Mouse (Mus musculus) urinary bladder, adult 18-20 months (tissue): ENCODE measurements around the gene Clns1a.

ENCODE experiments used
- DNase-seq, 2 experiments: peaks; one replicate each; pipeline ENCODE4 v3.0.0; 2022; ENCODE audit warnings: low spot score in 2 of 2, mixed read lengths in 2 of 2

Gene Clns1a

DNA sequence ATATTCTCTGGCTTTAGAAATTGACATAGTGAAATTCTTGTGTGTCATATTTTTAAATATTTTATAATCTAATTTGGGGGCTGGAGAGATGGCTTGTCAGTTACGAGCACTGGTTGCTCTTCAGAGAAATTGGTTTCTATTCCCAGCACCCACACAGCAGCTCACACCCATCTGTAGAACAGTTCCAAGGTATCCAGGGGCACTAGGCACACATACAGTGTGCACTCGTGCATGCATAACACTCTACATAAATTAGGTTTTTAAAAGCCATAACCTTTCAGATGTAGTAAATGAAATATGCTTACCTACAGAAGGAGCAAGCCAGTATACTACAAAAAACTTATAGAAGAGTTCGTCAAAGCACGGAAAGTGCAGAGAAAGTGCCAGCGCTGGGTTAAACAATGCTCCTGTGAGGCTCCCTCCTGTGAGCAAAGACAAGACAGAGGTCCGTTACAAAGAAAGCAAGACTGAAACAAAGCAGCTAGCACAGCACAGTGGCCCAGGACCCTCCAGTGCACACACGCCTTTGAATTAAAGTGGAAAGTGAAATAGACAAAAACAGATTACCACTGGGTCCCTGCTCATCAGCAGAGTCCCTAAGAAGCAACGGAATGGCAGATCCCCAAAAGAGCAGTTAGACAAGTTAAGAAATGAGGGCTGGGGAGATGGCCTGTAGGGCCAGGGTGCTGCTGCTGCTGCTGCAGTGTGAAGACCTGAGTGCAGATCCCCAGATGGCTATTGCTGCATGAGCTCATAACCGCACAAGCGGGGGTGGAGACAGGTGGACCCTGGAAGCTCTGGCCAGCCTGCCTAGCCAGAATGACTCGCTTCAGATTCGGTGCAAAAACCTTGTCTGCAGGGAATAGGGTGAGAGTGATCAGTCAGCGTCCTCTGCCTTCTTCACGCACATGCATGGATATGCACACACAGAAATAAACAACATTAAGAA, 32.5 kb downstream of the Clns1a start:
- DNase-seq: no peak

DNA sequence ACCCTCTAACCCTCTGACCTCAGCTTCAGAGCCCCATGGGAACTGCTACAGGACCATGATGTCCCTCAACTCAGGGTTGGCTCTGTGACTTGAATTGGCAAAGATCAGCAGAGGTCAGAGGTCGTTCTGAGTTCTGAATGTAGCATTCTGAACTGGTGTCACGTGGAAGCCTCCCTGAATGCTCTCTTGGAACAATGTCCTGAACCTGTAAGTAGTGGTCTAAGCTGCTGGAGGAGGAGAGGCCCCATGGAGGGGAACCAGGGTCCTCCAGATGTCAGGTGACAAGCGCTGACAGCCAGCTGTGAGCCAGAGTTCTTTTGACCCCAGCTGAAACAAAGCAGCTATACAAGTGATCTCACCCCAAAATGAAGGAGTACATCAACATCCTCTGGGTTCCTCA, 34.0 kb downstream of the Clns1a start:
- DNase-seq: no peak

DNA sequence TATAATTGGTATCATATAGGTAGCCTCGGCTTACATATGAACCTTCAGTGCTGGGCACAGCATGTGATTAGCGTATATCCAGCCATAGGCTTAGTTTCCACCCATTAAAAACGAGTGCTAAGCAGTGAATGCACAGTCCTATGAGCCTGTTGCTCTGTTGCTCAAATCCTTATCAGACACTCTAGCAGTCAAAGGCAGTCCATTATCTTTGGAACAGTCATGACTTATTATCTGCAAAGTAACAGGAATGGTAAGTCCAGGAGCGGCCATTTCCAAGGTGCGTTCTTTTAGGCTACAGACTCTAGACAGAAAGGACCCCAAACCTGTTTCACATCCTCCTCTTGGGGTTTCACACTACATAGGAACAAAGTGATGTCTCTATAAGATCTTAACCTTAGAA, 37.2 kb downstream of the Clns1a start:
- no peak for DNase-seq

DNA sequence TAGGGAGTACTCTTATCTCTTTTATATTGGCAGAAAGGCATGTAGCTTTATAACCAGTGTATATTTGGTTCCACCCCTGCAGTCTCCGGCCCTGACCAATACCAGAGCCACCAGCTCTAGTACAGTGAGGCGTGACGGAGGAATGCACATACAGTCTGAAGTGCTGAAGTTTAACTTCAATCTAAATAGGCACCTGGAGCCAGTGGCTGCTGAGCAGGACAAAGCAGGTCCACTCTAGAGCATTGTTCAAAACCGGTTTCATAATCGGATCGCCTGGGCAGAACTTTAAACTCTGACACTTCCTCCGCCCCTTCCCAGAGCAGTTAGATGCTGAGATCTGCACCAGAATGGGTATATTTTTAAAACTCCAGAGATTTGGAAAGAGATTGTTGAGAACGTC, 38.6 kb downstream of the Clns1a start:
- DNase-seq: no peak

DNA sequence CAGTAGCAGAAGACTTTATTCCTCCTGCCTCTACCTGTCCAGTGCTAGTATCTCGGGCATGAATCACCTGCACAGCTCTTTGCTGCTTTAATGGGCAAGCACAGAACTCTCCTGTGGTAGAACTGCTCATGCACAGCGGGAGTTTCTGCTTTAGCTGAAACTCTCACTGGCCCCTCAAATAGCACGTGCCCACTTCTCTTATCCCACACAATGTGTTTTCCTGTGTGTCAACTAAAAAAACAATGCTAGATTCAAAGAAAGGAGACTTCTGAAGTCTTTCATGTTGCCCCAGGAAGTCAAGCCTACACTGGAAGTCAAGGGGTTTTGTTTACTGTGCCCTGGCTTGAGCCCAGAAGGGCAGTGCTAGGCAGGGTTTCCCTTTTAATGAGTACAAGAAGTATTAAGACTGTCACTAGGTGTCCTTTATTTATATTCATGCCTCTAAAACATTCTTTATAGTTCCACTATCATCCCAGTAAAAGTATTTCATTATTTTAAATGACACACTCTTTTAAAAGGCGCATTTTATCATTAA, 39.5 kb downstream of the Clns1a start:
- DNase-seq: no peak

DNA sequence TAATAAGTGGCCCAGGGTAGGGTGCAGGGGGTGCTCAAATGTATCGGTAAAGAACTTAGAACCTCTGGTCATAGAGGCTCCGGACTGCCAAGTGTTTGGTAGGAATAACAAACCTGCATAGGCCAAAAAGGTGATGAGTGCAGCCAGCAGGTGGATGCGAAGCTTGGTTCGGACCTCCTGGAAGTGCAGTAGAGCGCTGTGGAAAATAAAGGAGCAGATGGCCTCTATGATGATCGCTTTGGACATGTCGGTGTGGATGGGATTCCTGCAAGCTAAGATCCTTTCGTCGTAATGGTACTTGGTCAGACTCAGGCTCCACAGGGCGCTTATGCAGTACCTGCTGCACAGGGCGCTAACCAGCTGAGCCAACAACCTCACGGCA, 40.8 kb downstream of the Clns1a start:
- no peak for DNase-seq

DNA sequence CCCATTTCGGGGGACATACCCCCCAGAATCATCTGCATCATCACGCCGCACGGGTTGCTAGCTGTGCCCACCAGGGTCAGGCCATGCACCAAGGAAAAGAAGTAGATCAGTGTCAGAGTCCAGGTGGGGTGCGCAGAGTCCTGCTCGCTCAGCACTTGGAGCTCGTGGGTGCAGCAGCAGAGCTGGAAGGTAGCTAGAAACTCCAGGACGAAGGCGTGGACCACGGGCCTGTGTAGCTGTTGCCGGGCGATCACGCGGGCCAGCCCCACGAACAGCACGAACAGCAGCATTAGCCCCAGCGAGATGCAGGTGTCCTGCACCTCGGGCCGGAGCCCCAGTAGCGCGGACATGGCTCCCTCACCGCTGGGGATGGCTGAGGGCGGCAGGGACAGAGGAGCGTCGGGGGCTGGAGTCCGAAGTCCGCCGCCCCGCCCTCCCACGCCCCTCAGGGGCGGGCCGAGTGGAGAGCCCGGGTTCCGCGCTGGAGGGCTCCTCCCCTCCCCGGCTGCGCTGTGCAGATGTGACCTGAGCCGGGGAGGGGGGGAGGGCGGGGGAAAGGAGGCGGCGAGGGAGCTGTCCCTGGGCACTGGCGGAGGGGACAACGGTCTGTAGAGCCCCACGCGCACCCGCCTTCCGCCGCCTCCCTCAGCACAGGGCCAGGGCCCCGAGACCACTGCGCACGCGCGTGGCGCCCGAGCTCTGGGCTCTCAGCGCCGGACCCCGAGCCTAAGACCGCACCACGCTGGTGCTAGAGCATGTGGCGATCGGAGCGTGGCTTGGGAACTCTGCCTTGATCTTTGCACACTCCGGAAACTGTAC, 41.4 kb downstream of the Clns1a start, which contains the start of gene Aqp11:
Aqp11 (minus strand) TSS at position 652 of the 819 bp plus-strand sequence.
- DNase-seq: peak; percentile 74 to 84

DNA sequence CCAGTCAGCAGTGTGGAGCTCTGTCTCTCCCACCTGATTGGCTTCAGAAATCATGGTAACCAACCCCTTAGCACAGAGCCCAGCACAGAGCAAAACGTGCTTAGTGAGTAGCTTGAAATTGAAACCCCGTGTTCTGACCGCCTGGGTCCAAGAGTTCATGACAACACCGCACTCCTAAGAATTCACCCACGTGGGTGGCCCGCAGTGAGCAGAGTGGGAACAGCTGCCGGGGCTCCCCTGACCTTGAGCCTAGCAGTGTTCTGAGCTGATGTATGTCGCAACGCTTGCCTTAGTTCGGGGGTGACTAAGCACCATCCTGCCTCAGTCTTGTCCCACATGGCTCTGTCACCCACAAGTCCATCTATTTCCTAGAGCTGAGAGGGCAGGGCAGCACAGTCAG, 44.5 kb downstream of the Clns1a start:
- no peak for DNase-seq

DNA sequence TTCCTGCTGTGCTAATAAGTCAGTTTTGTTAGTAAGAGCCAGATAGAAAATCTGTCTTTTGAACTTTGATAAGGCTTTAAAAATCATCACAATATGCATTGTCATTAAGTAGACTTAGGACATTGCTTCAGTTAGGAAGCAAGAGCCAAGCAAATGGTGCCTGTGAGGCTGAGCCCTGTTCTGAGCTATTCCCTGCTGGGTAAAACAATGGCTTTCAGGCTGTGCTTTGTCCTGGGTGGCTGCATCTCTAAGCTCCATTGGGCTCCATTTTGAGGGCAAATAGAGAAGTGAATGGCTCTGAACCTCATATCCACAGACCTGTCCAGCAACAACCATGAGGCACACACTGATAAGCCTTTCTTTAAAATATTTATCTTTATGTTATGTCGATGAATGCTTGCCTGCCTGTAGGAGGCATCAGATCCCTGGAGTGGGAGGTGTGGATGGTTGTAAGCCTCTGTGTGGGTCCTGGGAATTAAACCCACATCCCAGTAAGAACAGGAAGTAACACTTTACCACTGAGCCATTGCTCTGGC, 45.4 kb downstream of the Clns1a start:
- no peak for DNase-seq

DNA sequence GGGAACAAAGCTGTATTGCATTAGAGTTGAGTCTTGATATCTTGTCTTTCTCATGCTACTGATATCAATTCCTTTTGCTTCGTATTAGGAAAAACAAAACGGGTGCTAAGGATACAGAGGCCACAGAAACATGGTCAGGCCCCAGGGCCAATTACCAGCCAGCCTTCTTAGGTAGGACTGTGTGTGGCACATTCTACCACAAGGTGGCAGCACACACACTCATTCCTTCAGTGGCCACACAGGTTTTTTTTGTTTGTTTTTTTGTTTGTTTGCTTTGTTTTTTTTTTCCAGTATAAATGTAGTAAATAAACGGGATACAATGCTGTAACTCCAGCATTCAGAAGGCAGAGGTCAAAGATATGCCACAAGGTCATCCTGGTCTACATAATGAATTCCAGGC, 48.9 kb downstream of the Clns1a start:
- DNase-seq: peak in 1 of 2 experiments; percentile 28

DNA sequence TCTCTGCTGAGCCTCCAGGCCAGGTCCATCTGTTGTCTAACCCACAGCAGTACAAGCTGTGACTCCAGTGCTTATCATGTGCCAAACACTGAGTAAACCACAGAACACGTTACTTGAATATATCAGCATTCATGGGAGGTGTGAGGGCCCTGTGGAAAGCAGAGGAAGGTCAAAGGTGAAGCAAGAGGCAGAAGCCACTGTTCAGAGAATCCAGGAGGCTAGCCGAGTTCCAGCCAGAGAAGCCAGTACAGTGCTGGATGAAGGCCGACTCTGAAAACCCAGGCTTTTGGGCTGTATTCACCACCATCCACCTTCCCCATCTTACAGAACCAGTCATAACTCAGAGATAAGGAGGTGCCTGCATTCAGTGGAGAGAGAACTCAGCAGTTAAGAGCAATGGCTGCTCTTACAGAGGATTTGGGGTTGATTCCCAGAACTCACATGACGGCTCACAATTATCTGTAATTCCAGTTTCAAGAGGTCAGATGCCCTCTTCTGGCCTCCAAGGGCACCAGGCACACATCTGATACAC, 50.8 kb downstream of the Clns1a start:
- no peak for DNase-seq

DNA sequence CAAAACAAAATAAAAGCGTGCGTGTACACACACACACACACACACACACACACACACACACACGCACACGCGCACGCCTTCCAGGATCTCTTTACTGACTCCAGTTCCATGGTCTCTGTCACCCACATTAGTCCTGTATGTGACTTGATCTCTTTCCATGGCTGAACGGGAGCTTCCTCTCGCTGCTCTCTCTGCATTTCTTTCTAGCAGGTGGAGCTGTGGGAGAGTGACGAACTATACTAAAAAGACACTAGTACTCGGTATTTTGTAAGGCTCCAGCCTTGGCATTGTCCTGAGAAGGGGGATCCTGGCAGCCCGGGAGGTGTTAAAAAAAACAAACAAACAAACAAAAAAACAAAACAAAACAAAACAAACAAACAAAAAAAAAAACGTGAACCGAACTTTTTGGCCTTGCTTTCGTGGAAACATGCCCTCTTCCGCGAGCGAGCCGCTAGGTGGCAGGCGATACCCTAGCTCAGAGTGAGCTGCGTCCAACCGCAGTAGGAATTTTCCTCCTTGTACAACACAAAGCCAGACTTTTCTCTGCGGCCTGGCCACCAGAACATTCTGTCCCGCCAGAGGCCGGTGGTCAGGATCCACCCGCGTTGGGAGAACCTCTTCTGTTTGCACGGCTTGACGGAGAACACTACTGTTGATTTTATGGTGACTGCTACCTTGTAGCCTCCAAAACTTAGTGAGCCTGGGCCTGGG, 51.5 kb downstream of the Clns1a start:
- peak; percentile 75 to 79 for DNase-seq

DNA sequence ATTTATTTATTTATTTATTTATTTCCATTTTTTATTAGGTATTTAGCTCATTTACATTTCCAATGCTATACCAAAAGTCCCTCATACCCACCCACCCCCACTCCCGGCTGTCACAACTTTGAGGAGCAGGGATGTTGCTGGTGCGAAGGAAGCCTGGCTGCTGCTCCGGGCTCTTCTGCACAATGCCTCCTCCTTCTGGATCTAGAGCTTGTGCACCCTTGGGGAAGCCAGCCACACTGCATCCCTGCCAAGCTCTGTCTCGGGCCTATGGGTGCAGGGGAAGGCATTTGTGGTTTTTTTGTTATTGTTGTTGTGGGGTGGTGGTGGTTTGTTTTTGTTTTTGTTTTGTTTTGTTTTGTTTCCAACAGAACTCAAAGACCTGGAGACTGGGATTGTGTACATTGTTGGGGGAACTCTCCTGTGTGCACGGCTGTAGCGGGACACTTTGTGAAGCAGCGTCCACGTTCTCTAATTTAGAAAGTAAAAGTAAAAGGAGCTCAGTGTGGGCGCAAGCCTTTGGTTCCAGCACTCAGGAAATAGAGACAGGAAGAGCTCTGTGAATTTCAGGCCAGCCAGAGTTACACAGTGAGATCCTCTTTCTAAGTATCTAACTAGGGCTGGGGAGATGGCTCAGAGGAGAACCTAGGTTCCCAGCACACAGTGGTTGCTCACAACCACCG, 52.2 kb downstream of the Clns1a start:
- DNase-seq: no peak

DNA sequence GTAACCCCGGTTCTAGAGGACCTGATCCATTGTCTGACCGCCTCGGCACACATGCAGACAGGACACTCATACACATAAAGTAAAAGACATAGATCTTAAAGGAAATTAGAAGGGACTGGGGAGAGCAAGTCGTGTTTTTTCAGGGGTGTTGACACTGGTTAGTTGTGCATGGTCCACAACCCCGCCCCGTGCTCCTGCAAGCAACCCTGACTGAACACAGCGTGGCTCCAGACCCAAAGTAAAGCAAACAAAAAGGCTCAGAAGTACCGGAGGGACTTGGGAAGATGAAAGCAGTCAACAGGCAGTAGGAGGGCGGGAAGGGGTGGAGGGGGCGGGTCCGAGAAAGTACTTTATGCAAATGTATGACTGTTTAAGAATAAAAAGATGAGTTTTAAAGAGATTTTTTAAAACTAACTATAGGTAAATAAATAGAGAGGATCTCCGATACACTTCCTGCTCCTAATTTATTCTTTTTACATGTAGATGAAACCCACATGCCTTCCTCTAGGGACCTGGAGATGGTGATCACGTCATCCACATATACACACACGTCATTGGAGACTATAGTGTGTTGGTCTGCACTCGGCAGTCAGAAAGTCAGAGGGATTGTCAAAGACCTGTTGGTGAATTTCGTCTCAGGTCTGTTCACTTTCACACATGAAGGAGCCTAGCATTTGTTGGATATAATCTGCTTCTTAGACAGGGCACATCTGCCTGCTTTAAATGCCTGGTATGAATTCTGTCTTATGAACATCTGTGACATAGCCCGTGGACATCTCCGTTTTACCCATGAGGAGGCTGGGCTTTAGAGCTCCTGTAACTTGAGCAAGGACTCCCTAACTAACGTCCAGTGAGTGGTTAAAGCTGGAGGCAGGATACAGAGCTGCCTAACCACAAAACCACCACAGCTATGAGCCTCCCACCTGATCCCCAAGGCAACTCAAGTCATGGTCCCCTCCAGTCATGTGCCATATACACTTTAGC, 53.1 kb downstream of the Clns1a start:
- peak in 1 of 2 experiments; percentile 28 for DNase-seq

DNA sequence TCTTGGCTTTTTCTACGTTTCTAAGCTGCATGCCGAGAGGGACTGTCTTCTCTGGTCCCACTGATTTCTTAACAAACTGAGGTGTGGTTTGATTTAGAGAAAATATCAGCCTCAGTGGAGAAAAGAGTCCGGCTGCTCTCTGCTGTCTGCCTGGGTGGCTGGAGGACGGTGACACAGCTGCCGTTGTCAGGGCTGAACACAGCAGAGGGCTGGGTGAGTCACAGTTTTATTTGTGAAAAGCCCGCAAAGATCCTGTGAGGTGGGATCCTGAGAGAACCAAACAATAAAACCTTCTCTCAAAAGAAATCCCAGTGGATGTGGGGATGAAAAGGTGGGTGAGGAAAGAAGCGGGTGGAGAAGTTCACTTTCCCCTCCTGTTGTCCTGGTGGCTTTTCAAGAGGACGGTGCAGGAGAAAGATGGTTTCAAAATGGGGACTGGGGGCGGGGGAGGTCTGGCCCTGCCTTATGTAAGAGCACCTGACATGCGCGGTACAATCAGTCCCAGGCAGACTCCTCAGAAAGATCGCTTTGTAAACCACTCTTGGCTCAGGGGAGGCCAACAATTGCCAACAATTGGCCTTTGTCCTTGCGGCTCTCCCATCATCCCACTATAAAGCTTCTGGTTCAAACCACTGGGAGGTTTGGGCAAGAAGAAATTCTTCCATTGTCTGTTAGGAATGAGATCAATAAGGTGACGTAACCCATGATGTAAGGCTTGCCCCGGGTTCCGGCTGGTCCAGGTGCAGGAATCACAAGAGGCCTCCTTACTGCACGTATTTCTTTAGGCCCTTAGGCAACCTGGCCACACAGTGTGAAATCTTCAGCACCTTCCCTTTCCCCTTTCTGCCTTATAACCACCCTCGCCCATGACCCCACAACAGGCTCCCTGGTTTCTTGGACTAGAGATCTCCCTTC, 60.8 kb downstream of the Clns1a start:
- DNase-seq: no peak

DNA sequence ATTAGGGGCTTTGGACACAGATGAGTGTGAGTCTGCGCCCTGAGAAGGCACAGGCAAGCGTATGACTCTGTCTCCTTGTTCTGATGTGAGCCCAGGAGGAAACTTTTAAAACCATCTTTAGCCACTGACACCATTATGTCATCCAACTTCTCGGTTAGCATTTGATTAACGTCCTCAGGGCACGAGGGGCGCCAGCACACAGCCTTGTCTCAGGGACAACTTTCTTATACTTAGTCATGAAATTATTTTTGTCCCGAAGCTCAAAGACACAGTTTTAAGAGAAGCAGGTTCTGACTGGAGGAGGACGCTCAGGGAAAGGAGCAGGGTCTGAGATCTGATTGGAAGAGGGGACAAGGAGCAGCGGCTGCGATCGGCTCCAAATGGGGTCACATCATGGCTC, 68.2 kb downstream of the Clns1a start:
- no peak for DNase-seq

DNA sequence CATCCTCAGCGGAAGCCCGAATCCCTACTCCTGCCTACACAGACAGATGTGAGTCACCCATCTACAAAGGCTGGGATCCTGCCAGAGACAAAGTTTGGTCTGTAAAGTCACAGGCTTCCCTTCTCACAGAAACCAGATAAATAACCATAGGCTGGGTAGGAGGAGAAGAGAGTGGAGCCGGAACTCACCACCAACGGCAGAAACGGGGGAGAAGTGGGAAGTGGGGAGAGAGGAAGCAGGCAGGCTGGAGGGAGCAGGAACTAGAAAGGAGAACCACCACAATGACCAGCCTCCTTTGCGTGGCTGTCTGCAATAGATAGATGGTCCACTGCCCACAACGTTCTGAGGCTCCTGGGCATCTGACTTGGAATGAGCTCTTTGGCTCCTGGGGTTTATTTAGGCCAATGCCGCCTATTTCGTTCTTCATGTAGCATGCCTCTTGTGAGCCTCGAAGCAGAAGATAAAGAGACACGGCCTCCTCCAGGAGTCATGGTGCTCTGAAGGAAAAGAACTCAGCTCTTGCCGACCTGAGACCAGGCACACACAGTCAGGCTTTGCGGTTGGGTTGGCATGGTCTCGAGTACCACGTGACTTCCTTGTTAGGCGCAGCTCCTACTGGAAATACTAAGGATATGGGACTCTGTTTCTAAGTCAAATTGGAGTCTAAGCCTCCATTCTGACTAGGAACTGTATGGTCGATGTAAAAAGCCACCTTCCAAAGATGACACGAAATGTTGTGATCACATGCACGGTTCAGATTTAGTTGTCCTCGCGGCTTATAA, 68.9 kb downstream of the Clns1a start:
- DNase-seq: no peak

DNA sequence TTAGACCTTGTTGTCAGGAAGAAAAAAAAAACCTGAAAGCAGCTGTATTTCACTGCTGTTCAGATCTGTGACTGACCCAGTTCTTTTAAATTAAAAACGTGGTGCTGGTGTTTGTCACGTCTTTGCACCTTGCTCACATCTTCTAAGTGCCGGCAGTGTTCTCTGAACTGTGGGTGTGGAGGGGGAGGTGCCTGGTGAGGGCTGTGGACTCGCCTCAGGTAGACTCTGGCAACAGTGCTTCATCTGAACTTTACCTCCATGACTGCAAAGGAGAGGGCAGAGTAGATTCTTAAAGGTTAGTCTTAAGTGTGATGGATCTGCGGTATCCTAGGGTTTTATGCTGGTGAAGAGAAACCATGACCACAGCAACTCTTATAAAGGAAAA, 69.5 kb downstream of the Clns1a start:
- no peak for DNase-seq
